Mouse (Mus musculus) liver, adult (tissue): ENCODE data around the gene Itgam.

Experiments
- GATA4 ChIP-seq: IDR thresholded peaks from 2 replicates; pipeline ENCODE4 v1.6.1; 2014; ENCODE audit warnings: mild to moderate bottlenecking, low read length; ENCODE audit not compliant: insufficient replicate concordance

Itgam gene

DNA sequence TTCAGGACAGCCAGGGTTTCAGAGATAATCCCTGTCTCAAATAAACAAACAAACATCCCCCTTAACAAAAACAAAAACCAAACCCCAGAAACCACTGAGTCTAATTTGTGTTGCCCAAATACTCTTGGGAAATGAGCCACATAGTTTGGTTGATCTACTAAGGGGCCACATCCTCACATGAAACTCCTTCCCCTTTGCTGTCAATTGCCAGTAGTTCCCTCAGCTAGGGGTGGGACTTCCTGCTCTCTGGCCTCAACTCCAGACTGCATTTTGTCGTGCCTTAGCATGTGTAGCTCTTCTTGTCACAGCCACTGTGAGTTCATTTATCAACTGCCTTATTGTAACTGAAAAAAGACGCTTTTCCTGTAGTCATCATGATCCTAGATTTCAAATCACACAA lies 47.9 kb downstream of the Itgam start:
- TF ChIP-seq GATA4 = no peak

DNA sequence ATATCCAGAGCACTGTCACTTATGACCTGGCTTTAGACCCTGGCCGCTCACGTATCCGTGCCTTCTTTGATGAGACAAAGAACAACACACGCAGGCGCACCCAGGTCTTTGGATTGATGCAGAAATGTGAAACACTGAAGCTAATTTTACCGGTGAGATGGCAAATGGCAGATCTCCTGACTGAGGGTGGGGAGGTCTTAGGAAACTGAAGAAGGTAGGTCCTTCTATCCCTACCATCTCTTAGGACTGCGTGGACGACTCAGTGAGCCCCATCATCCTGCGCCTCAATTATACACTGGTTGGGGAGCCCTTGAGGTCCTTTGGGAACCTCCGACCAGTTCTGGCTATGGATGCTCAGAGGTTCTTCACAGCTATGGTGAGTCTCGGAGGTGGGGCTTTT lies 49.7 kb downstream of the Itgam start:
- no peak for TF ChIP-seq GATA4

DNA sequence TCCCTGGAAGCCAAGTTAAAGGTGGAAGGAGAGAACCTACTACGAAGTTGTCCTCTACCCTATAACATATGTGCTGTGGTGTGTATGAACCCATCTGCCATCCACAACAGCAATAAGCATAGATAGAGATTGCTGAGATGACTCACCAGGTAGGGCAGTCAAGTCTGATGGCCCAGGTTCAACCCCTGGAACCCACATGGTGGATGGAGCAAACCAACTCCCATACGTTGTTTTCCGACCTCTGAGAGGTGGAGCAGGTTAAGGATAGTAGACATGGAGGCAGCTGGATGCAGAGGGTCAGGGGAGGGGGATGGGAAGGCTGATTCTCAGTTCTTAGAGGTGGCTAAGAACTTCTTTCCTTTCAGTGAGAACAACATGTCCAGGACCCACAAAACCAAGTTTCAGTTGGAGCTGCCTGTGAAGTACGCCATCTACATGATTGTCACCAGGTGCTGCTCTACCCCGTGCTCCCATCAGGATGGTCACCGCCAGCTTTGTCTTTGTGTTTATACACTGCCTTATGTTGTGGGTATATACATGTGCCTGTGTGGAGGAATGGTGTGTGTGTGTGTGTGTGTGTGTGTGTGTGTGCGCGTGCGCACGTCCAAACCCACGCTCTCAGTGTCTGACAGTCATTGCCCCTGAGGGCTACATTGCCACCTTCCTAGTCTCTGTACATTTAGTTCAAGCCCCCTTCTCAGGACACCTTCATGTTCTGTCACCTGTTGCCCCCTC lies 52.1 kb downstream of the Itgam start:
- no peak for TF ChIP-seq GATA4

DNA sequence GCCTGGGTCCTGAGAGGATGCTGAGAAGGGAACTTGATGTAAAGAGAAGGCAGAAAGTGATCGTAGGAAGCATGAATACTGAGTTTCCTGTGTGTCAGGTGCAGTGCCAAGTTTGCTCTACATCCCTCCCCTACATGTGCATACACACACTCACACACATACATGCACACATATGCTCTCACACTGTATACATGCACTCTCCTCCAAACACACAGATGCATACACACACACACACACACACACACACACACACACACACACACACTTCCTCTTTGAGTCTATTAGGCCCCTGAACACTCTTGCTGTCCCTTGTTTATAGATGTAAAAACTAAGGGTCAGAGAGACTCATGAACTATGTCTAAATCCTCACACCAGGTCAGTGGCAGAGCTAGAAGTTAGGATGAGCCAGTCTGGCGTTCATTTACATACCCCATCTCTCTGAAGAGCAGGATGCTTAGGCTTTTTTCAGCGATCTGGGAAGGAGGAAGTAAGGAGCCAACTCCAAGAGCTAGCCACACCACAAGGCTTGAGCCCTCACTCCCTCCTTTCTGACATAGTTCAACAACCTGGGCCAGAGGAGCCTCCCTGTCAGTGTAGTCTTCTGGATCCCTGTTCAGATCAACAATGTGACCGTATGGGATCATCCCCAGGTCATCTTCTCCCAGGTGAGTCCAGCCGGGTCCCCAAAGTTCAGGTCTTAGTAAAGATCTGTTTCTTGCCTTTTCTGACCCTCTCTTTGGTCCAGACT lies 52.9 kb downstream of the Itgam start:
- no peak for TF ChIP-seq GATA4

DNA sequence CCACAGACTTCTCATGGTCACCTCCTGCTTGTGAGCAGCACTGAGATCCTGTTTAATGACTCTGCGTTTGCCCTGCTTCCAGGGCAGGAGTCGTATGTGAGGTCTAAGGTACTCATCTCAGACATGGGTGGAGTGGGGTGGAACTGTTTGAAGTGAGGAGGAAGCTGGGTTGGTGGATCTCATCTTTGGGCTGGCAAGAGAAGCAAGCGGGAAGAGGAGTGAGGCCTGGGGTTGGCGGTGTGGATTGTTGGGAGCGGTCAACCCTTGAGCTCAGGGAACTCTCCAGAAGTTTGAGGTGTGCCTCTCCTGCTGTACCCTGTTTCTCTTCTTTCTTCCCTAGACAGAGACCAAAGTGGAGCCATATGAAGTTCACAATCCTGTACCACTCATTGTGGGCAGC lies 54.0 kb downstream of the Itgam start:
- no peak for TF ChIP-seq GATA4

DNA sequence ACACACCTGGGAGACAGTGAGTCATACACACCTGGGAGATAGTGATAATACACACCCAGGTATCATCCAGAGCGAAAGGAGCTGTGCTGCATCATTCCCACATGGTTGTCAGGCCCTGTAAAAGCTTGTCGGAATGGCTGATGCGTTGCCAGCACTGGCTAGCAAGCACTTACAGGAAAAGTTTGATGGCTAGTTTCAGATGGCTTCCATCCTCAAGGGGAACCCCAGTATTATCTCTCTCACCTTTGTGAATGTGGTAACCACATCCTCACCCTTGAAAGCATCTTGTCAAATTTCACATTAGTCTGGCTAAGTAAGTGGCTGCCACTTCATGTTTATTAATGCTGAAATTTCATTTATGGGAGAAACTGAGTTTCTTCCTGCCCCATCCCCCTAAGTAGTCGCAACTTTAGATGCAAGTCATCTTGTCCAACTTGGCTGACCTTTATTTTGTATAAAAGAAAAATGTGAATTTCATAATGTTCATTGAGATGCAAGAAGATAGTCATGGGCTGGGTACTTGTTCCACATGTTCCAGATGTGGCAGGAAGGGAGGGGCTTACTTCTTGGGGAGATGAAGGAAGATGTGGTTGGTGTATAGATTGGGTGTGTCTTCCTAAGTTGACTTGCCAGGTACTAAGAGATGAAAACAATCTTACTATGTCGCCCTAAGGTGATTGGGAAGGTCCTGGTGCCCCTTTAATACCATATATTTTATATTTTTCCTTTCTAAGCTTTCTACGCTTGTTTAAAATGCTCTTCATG lies 57.5 kb downstream of the Itgam start:
- no peak for TF ChIP-seq GATA4

DNA sequence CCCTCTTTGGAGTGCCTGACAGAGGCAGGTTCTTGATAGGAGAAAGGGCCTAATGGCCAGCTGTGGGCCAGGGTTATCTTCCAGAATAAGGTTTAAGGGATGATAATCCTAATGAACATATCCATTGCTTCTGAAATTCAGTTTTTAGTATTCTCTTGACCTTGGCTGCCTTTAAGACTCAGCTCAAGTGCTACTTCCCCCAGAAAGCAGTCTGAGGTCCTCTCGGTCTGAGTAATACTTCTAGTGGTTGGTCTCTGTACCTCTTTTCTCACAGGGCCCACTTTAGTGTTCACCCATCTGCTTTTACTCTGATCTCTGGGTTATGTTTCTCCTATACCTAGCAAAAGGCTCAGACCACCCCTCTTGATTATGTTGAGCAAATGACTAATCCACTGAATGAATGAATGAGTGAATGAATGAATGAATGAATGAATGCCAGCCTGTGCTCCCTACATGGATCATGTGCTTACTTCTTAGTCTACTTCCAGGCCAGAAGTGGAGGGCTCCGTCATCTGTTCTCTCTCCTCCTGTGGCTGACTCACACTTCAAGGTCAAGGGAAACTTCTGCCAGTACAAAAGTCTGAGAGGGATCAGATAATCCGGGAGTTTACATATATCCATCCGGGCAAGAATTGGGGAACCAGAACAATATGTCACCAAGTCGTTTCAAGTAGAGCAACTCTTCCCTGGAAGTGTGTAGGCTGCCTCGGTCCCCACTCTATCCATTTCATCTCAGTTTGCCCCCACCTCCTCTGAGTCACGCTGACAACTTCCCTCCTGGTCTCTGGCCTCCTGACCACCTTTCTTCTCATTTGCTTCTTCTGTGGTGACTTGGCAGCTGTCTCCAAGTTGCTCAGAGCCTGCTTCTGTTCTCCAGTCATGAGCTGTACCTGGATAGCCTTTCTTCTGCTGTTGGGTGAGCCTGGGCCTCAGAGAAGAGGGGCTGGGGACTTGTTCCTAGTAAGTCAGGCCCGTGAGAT lies 66.6 kb downstream of the Itgam start, which contains the start of gene Itgax:
TSS of gene Itgax (plus strand) at position 807 of the 980 bp plus-strand sequence.
- no peak for TF ChIP-seq GATA4

DNA sequence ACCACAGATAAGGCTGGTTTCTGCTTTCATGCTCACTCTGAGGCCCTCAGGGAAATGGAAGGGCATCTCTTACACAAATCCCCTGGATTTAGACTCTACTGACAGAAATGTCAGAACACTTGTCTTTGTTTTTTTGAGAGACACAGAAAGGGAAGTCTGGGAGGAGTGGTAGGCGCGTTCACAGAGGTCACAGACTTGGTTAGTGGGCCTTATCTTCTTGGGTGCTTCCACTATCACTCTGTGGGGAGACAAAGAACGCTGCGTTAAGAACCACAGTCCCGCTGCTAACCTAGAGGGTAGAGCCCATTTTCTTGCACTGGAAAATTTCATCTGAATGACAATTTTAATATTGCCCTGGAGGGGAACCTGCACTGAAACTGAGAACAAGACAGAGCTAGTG lies 69.7 kb downstream of the Itgam start:
- no peak for TF ChIP-seq GATA4

DNA sequence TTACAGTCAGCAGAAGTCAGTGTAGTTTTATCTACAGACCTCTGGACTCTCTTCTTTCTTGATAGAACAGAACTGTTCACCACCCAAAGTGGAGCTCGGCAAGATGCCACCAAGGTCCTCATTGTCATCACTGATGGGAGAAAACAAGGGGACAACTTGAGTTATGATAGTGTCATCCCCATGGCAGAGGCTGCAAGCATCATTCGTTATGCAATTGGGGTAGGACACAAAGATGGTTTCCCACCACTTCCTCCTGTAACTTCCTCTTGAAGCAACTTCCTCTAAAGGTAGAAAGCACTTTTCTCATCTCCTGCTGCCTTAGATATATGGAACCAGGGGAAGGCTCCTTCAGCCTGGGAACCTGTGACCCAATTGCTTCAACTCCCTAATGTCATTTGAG lies 71.2 kb downstream of the Itgam start:
- TF ChIP-seq GATA4 = no peak

DNA sequence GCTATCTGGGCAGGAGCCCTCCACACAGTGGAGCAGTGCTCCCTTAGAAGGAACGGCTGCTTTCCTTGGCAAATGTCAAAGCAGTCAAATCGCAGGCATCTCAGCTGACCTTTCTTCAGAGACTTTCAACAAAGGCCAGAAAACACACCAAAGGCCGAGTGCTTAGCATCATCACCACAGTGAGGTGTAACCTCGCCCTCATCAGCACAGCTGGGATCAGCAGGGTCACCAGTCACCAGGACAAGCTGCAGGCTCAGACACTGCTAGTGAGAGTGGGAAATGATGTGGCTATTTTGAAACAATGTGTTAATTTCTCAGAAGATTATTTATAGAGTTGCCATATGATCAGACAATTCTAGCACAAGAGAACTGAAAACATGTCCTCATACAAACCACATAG lies 74.5 kb downstream of the Itgam start:
- TF ChIP-seq GATA4 = no peak

DNA sequence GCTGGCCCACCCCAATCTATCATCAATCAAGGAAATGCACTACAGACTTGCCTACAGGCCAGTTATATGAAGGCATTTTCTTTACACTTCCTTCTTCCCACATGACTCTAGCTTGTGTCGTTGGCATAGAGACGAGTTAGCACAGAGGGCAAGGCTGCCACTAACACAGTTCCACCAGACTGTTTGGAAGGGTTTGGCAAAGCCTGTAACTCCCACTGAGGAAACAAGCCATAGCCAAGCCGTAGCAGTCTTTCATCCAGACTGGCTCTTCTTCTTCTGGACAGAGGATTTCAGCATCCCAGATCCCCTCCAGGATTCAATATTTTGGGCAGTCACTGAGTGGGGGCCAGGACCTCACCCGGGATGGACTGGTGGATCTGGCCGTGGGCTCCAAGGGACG lies 77.2 kb downstream of the Itgam start:
- TF ChIP-seq GATA4 = no peak

DNA sequence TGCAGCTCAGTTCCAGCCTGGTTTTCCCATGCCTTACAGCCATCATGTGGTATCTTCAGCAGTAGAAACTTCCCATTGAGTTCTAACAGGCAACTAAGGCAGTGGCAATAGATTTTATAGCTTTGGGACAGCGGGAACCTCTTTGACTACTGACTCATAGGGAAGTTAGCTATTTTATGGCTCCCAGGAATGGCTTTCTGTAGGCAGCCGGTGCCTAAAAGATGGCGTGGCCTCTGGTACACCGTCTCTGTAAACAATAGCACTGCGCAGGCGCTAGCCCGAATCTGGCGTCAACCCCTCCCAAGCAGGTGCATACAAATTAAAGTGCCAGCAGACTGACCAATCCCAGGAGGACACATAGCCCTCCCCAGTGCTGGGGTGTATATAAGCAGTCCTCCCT lies 88.5 kb downstream of the Itgam start:
- TF ChIP-seq GATA4 = no peak

DNA sequence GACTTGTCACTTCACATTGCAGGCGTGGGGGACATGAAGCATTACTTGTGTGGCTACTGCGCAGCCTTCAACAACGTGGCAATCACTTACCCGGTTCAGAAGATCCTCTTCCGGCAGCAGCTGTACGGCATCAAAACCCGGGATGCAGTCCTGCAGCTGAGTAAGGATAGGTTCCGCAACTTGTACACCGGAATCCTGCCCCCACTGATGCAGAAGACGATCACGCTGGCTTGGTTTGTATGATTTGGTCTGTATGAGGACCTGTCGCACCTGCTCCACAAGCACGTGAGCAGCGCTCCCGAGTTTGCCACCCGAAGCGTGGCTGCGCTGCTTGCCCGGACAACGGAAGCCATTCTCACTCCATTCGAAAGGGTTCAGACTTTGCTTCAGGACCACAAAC lies 91.6 kb downstream of the Itgam start, which contains the start of gene Itgad:
TSS of gene Itgad (plus strand) at position 301 of the 400 bp plus-strand sequence.
- no peak for TF ChIP-seq GATA4

DNA sequence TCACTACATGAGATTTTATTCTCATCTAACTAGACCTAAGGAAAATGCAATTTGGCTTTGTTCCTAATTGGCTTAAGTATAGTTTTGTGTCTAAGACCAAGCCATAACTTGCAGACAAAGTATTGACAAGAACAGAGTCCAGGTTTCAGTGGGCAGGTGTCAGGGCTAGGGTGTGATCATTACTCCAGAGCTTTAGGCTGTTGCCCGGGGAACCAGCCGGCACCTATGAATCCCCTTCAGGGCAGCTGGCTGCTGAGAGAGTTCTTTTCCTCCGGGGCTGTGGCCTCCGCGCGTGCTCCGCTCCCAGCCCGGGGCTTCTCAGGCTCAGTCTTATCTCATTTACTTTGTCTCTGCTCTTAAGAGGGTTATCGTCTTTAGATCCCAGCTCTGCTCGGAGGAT lies 92.5 kb downstream of the Itgam start:
- no peak for TF ChIP-seq GATA4

DNA sequence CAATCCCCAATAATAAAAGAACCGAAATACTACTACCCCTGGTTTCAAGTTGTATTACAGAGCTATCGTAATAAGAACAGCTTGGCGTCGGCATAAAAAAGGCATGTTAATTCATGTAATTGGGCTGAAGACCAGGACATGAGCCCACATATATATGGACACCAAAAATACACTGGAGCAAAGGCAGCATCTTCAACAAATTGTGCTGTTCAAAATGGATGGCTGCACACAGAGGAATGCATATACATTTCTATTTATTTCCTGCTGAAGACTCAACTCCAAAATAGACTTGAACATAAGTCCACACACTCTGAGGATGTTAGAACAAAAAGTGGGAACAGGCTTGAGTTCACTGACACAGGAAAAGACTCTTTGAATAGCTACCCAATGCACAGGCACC lies 101.6 kb downstream of the Itgam start:
- TF ChIP-seq GATA4 = no peak

DNA sequence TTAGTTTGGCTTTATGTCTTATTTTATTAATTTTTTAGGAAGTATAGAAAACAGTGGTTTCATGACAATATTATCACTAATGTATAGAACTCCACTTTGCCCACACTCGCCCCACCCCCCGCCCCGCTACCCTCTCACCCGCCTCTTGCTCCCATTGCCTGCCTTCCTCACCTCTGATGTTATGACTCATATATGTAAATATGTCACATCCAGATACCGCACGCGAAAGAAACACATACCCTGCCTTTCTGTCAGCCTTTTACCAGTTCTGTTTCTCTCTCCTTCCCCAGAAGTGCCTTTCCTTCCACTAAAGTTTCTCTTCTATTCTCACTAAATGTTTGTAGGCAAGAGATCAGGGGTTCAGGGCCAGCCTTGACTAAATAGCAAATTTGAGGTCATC lies 104.0 kb downstream of the Itgam start:
- TF ChIP-seq GATA4 = no peak
